8 mouse cellular contexts compared by ENCODE assay signal in genomic region chr4:133832945-133833874, GRCm38 (mm10). TPM values are rescaled to one million over a fixed set of nuclear protein-coding genes. Genes with fewer than 3 reads are reported as not detected.
A peak's percentile ranks its signal among the peaks of the same experiment; 100 is the strongest.
DNase-seq lines count a peak whose midpoint lies in the region; ATAC-seq and TF ChIP-seq lines count a peak whose summit lies in the region.
"Had no signal": no experiment of that assay in that cellular context is flagged by ENCODE, and none has a peak within 500 bp of the region (broad histone marks: within the 10 kb centered on the region; RNA-seq: fewer than 3 reads in every experiment).

No protein-coding gene starts in this region.

- H3K27me3 ChIP-seq in heart, postnatal 0 days (ENCODE audit: control insufficient read depth, insufficient read depth, low read length), result no peaks in the 10 kb centered on the region
- no peaks in the 10 kb centered on the region for H3K27me3 ChIP-seq in neural tube, embryonic 11.5 days (ENCODE audit: control insufficient read depth, insufficient read depth, low read length)
- H3K27me3 ChIP-seq: forebrain, embryonic 13.5 days had no signal

- peak; percentile 66 for ATAC-seq in heart, postnatal 0 days (ENCODE audit: insufficient read depth, low read depth)
- ATAC-seq in neural tube, embryonic 11.5 days (ENCODE audit: insufficient read depth, low FRiP score, low TSS enrichment), result no peak
- no peak for ATAC-seq in monocyte, adult 5-6 weeks (replicated peaks; ENCODE audit: insufficient number of reproducible peaks, low FRiP score, low TSS enrichment, poor library complexity, severe bottlenecking)
- ATAC-seq: forebrain, embryonic 13.5 days had no signal

- 42% methylated on average over 15 of the region's 15 CpGs for WGBS in heart, postnatal 0 days
- WGBS in neural tube, embryonic 11.5 days, result 65% methylated on average over 15 of the region's 15 CpGs

- TF ChIP-seq CTCF in layer of hippocampus, adult 2 months (conservative IDR thresholded peaks at IDR 0.05), result peak; percentile 62
- TF ChIP-seq CTCF in heart, postnatal 0 days (IDR thresholded peaks at IDR 0.05; ENCODE audit: low read depth), result peak; percentile 39

- H3K27ac ChIP-seq in layer of hippocampus, adult 2 months, result no peak overlapping the region
- no peak overlapping the region for H3K27ac ChIP-seq in heart, postnatal 0 days (ENCODE audit: low read depth)
- no peak overlapping the region for H3K27ac ChIP-seq in neural tube, embryonic 11.5 days (ENCODE audit: low read depth, low read length)
- H3K27ac ChIP-seq: forebrain, embryonic 13.5 days had no signal

- no peaks in the 10 kb centered on the region for H3K9me3 ChIP-seq in heart, postnatal 0 days (replicated peaks; ENCODE audit: control insufficient read depth, low read length)
- no peaks in the 10 kb centered on the region for H3K9me3 ChIP-seq in neural tube, embryonic 11.5 days (ENCODE audit: control insufficient read depth, low read length)
- H3K9me3 ChIP-seq: forebrain, embryonic 13.5 days had no signal

- H3K4me1 ChIP-seq in heart, postnatal 0 days (ENCODE audit: control insufficient read depth, insufficient read depth), result 0 out of 2 replicates have a peak, but pooled peaks cover 3% of the 10 kb centered on the region
- no peaks in the 10 kb centered on the region for H3K4me1 ChIP-seq in neural tube, embryonic 11.5 days (ENCODE audit: control insufficient read depth, insufficient read depth, low read length)

- no peak for TF ChIP-seq EP300 in heart, postnatal 0 days (IDR thresholded peaks at IDR 0.05; ENCODE audit: low read depth)

- no peak overlapping the region for H3K4me3 ChIP-seq in layer of hippocampus, adult 2 months
- H3K4me3 ChIP-seq in heart, postnatal 0 days (ENCODE audit: low read depth, low read length), result no peak overlapping the region
- H3K4me3 ChIP-seq in neural tube, embryonic 11.5 days (ENCODE audit: low read depth, low read length), result no peak overlapping the region
- H3K4me3 ChIP-seq: forebrain, embryonic 13.5 days had no signal

- no peak overlapping the region for H3K4me2 ChIP-seq in heart, postnatal 0 days (ENCODE audit: low read depth, low read length)
- H3K4me2 ChIP-seq in neural tube, embryonic 11.5 days (ENCODE audit: low read depth), result no peak overlapping the region
- H3K4me2 ChIP-seq: forebrain, embryonic 13.5 days had no signal

- no peaks in the 10 kb centered on the region for H3K36me3 ChIP-seq in heart, postnatal 0 days (replicated peaks; ENCODE audit: control insufficient read depth, insufficient read depth, low read length)
- H3K36me3 ChIP-seq in neural tube, embryonic 11.5 days (ENCODE audit: control insufficient read depth, insufficient read depth, low read length), result no peaks in the 10 kb centered on the region

- no peak overlapping the region for H3K9ac ChIP-seq in heart, postnatal 0 days (replicated peaks; ENCODE audit: low read depth, low read length)
- no peak overlapping the region for H3K9ac ChIP-seq in neural tube, embryonic 11.5 days (ENCODE audit: low read length)
- H3K9ac ChIP-seq: forebrain, embryonic 13.5 days had no signal

- DNase-seq in layer of hippocampus, adult 2 months (ENCODE audit: low spot score in 2 of 2), result no peak
- no peak for DNase-seq in layer of hippocampus, adult 11-12 months (ENCODE audit: low spot score)
- DNase-seq in adrenal gland, adult 2 months, result peak; percentile 71
- DNase-seq in heart, postnatal 0 days (ENCODE audit: low spot score), result peak; percentile 43
- DNase-seq in neural tube, embryonic 11.5 days (ENCODE audit: low spot score), result peak; percentile 51
- no peak for DNase-seq in layer of hippocampus, postnatal 25 days (ENCODE audit: extremely low spot score in 1 of 2, low spot score in 1 of 2)

RNA-seq across cellular contexts. Expression of gene Rps6ka1, which starts 54.4 kb away (rescaled TPM):
- 10 to 100 TPM in 1 of 2 experiments, 1 to 10 TPM in 1; 8.6 to 11.9 TPM for total RNA-seq in layer of hippocampus, adult 2 months (2021)
- 10 to 100 TPM; 12.2 to 16.6 TPM for total RNA-seq in adrenal gland, adult 2 months (2021)
- polyA plus RNA-seq in adrenal gland, adult 2 months (2012; rRNA removed), result 19.3 and 20.6 TPM in 2 replicates
- 8.0 and 16.9 TPM in 2 replicates for total RNA-seq in heart, postnatal 0 days (2014; rRNA removed; ENCODE audit: low replicate concordance)
- 5.9 and 6.8 TPM in 2 replicates for polyA plus RNA-seq in heart, postnatal 0 days (2015; fragmentation: Nextera tagmentation; extraction: Ambion mirVana)
- polyA plus RNA-seq in neural tube, embryonic 11.5 days (2014; fragmentation: Nextera tagmentation; extraction: Ambion mirVana), result 30.0 and 33.5 TPM in 2 replicates
- 122 to 151 TPM (median 138 TPM) in 3 replicates for total RNA-seq in monocyte, adult 5-6 weeks (2017)
- 10 to 100 TPM; 11.4 to 12.7 TPM for total RNA-seq in layer of hippocampus, postnatal 25 days (2021)

Comparison
In these comparisons a context has a peak if more than half of its experiments do, and no peak if none do; other contexts are left out.
1. DNase-seq: peak in adrenal gland, adult 2 months (single experiment), heart, postnatal 0 days (single experiment) and neural tube, embryonic 11.5 days (single experiment); none in layer of hippocampus, adult 2 months (0 of 2), layer of hippocampus, adult 11-12 months (single experiment) and layer of hippocampus, postnatal 25 days (0 of 2).